8 mouse cellular contexts compared by ENCODE assay signal in the genomic region with DNA sequence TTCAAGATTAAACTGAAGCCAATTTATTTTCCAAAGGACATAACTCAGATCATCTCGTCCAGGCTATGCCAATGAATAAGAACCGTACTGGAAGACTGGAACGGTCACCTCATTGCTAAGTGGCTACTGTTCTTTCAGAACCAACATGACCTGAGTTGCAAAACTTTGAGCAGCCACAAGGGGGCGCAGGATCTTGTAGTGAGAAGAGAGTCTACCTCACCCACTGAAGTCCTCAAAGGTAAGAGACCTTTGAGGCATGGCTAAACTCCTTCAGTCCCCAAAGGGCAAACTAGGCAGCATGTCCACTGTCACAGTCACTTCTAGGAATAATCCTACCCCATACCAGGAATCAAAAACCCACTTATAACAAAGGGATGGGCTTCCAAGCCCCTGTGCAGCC. TPM values are rescaled to one million over a fixed set of nuclear protein-coding genes. Genes with fewer than 3 reads are reported as not detected.
DNase-seq lines count a peak whose midpoint lies in the region; ATAC-seq lines count a peak whose summit lies in the region.

No protein-coding gene starts in this region.

- H3K36me3 ChIP-seq in hindbrain, embryonic 11.5 days (ENCODE audit: control insufficient read depth, insufficient read depth, low read length): 0 out of 2 replicates have a peak, but pooled peaks cover 3% of the 10 kb centered on the region
- H3K36me3 ChIP-seq in hindbrain, embryonic 16.5 days (ENCODE audit: control insufficient read depth, insufficient read depth, low read length): peaks cover 43% of the 10 kb centered on the region

- H3K27me3 ChIP-seq in hindbrain, embryonic 11.5 days (ENCODE audit: control insufficient read depth, insufficient read depth, low read length): no peaks in the 10 kb centered on the region
- H3K27me3 ChIP-seq in hindbrain, embryonic 16.5 days (replicated peaks; ENCODE audit: control insufficient read depth, insufficient read depth, low read length): no peaks in the 10 kb centered on the region

- H3K27ac ChIP-seq in hindbrain, embryonic 11.5 days (ENCODE audit: low read depth, low read length): no peak overlapping the region
- H3K27ac ChIP-seq in hindbrain, embryonic 16.5 days (ENCODE audit: low read depth, low read length): no peak overlapping the region

- H3K4me2 ChIP-seq in hindbrain, embryonic 11.5 days (replicated peaks; ENCODE audit: low read depth, low read length): no peak overlapping the region
- no peak overlapping the region for H3K4me2 ChIP-seq in hindbrain, embryonic 16.5 days (ENCODE audit: low read length)

- no peak overlapping the region for H3K4me3 ChIP-seq in hindbrain, embryonic 11.5 days (ENCODE audit: low read depth, low read length)
- no peak overlapping the region for H3K4me3 ChIP-seq in hindbrain, embryonic 16.5 days (ENCODE audit: low read length)

- H3K4me1 ChIP-seq in hindbrain, embryonic 11.5 days (replicated peaks; ENCODE audit: control insufficient read depth, insufficient read depth, low read length): no peaks in the 10 kb centered on the region
- no peaks in the 10 kb centered on the region for H3K4me1 ChIP-seq in hindbrain, embryonic 16.5 days (ENCODE audit: control insufficient read depth, insufficient read depth, low read depth, low read length)

- 35% methylated on average over 4 of the region's 4 CpGs for WGBS in hindbrain, embryonic 11.5 days
- 38% methylated on average over 4 of the region's 4 CpGs for WGBS in hindbrain, embryonic 16.5 days

- H3K9ac ChIP-seq in hindbrain, embryonic 11.5 days (ENCODE audit: low read depth, low read length): no peak overlapping the region
- H3K9ac ChIP-seq in hindbrain, embryonic 16.5 days (ENCODE audit: low read depth, low read length): no peak overlapping the region

- DNase-seq in hindbrain, embryonic 11.5 days (ENCODE audit: low spot score): peak; percentile 87
- DNase-seq in adrenal gland, postnatal 14 days: peak; percentile 93
- peak; percentile 72 for DNase-seq in embryo, embryonic 9.5 days (ENCODE audit: extremely low spot score)
- peak; percentile 84 to 94 for DNase-seq in heart, postnatal 36 days
- peak; percentile 78 to 87 for DNase-seq in left cerebral cortex, postnatal 14 days (ENCODE audit: low spot score in 2 of 2)
- peak; percentile 30 to 47 for DNase-seq in thymus, adult 18-20 months

- ATAC-seq in hindbrain, embryonic 11.5 days (ENCODE audit: low FRiP score): no peak
- no peak for ATAC-seq in hindbrain, embryonic 16.5 days
- ATAC-seq in neutrophil, adult 5-6 weeks (ENCODE audit: extremely low read depth, insufficient number of reproducible peaks, low FRiP score, poor library complexity, severe bottlenecking): peak; percentile 34; the same call in 1 of the 2 replicates

- H3K9me3 ChIP-seq in hindbrain, embryonic 11.5 days (ENCODE audit: control insufficient read depth, low read length): no peaks in the 10 kb centered on the region; the same call in 1 of the 2 replicates
- no peaks in the 10 kb centered on the region for H3K9me3 ChIP-seq in hindbrain, embryonic 16.5 days (ENCODE audit: control insufficient read depth, low read length)

- intact Hi-C loops in heart, postnatal 36 days (cut with DNase I): loop anchor here (1.0 to 2.0 kb wide), 3 partner anchors 66 to 136 kb away; no protein-coding TSS in a partner anchor
- intact Hi-C loops in left cerebral cortex, postnatal 14 days (cut with DNase I): loop anchor here (1.0 kb wide), 1 partner anchor 136 kb away; no protein-coding TSS in a partner anchor

RNA-seq across cellular contexts. Expression of gene Tacr2, which starts 23.0 kb away (rescaled TPM):
- polyA plus RNA-seq in hindbrain, embryonic 11.5 days (2014; fragmentation: Nextera tagmentation; extraction: Ambion mirVana): not detected in 2 replicates
- polyA plus RNA-seq in hindbrain, embryonic 16.5 days (2015; fragmentation: Nextera tagmentation; extraction: Ambion mirVana): not detected in 2 replicates
- 10.1 and 15.3 TPM in 2 replicates for total RNA-seq in adrenal gland, postnatal 14 days (2021)
- total RNA-seq in heart, postnatal 36 days (2021): not detected
- under 1 TPM; 0.15 to 0.19 TPM for total RNA-seq in left cerebral cortex, postnatal 14 days (2021)
- total RNA-seq in neutrophil, adult 5-6 weeks (2017): not detected in 2 replicates

RNA-seq across cellular contexts. Expression of gene Tspan15, which starts 44.2 kb away (rescaled TPM):
- polyA plus RNA-seq in hindbrain, embryonic 11.5 days (2014; fragmentation: Nextera tagmentation; extraction: Ambion mirVana): 9.2 and 11.0 TPM in 2 replicates
- 22.9 and 24.3 TPM in 2 replicates for polyA plus RNA-seq in hindbrain, embryonic 16.5 days (2015; fragmentation: Nextera tagmentation; extraction: Ambion mirVana)
- 17.2 and 22.9 TPM in 2 replicates for total RNA-seq in adrenal gland, postnatal 14 days (2021)
- 1 to 10 TPM; 7.3 to 8.2 TPM for total RNA-seq in heart, postnatal 36 days (2021)
- total RNA-seq in left cerebral cortex, postnatal 14 days (2021): 1 to 10 TPM; 8.4 to 8.7 TPM
- 0.23 TPM in 1 of 2 replicates, not detected in the other for total RNA-seq in neutrophil, adult 5-6 weeks (2017)

Comparison
In these comparisons a context has a peak if more than half of its experiments do, and no peak if none do; other contexts are left out.
1. DNase-seq: peak in every context shown above with its lines; median percentile 93 in adrenal gland, postnatal 14 days; 89 in heart, postnatal 36 days; 87 in hindbrain, embryonic 11.5 days; 82 in left cerebral cortex, postnatal 14 days; 72 in embryo, embryonic 9.5 days; 38 in thymus, adult 18-20 months.